Mouse (Mus musculus) cerebellum, adult 18-20 months (tissue): Measurements from ENCODE around the gene Ptch2.
A peak's percentile ranks its signal among the peaks of the same experiment; 100 is the strongest.

Experiments used
- DNase-seq, 2 experiments: peaks; one replicate each; pipeline ENCODE4 v3.0.0; 2021

Gene Ptch2

DNA sequence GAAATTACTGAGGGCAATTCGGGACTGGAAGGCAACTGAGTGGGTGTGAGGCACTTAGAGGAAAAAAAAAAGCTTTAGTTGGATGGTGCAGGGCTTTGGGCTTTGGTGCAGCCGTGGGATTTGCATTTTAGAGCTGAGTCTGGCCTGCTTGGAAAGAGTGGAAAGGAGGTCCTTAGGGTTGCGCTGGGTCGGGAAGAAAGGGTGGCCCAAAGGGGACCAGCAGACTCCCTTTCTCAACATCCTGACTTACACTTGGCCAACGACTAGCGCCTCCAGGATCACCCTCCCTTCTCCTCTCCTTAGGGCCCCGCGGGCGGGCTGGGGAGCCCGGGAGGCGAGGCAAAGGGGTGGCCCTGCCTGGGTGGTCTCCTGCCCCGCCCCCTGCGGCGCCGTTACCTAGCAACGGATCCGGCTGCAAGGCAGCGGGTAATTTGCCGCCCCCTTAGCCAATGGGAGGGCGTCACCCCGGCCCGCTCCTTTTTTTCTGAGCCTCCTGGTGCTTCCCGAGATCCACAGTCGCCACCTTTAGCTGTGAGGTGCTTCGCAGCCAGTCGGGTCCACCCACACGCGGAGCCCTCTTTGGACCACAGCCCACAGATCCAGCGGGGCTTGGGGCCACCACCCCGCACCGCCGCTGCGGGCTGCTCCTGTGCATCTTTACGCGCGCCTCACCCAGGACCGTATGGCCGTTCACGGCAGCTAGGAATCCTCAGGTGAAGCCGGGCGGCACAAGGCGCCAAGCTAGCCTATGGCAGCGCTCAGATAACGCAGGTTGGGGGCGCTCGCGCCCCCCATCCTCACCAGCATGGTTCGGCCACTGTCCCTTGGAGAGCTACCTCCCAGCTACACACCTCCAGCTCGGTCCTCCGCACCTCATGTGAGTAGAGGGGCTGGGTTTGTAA is at the start of gene Ptch2:
TSS of gene Ptch2 (plus strand) at position 525 of the 902 bp plus-strand sequence.
- peak; percentile 11 to 22 for DNase-seq

- DNase-seq, result no peak
Measured at GRCm38 (mm10) chr4:117048836-117049235, 47.0 kb upstream of the Ptch2 start.

GRCm38 (mm10) chr4:117049485-117049884 is 46.4 kb upstream of the Ptch2 start:
- no peak for DNase-seq

- DNase-seq, result no peak
Measured at GRCm38 (mm10) chr4:117052626-117053025, 43.2 kb upstream of the Ptch2 start.

GRCm38 (mm10) chr4:117053956-117054355 is 41.9 kb upstream of the Ptch2 start:
- DNase-seq, result no peak

- no peak for DNase-seq
Measured at GRCm38 (mm10) chr4:117056102-117056501, 39.8 kb upstream of the Ptch2 start.

- DNase-seq, result no peak
Measured at GRCm38 (mm10) chr4:117056514-117056913, 39.4 kb upstream of the Ptch2 start.

DNA sequence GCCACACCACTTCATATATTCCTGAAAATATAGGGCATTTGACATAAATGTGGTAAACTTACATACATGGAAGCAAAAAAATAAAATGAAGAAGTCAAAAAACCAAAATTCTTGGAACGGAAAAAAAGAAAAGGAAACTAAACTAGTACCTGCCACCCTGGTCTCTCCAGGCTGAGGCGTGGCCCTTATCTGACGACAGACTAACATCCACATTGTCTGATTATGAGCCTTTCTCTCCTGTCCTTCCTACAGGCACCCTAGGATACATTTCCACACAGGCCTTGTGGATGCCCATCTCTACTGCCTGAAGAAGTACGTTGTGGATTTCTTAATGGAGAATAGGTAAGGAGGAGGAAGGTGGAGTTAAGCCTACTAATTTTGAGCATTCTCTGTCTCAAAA is 37.4 kb upstream of the Ptch2 start:
- no peak for DNase-seq

DNA sequence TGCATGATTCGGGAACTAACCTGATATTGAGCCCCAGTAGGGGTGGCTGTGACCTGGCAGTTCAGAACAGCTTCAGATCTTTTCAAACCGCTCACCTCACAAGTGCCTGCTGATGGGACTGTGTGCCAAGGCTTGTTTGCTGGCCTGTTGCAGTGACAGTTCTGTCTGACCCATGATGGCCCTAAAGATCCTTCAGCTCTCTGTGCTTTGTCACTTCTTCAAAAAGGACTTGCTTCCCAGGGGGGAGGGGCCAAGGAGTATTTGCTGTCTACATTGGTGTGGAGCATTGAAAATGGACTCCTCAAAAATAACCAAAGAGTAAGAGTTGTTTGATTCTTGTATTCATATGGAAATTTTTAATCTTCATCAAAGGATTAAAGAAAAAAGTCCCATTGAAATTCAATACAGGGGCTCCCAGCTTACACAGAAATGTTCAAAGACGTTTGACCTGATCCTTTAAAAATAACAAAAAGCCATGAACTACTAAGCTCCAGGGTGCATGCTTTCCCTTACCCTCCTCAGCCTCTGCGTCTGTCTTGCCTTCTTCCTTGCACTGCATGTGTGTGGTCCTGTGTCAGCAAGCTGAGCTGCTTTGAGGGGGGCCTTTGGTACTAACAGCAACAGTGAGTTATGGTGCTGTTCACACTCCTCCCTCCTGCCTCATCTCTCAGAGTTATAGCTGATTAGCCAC is 33.0 kb upstream of the Ptch2 start:
- no peak for DNase-seq

DNA sequence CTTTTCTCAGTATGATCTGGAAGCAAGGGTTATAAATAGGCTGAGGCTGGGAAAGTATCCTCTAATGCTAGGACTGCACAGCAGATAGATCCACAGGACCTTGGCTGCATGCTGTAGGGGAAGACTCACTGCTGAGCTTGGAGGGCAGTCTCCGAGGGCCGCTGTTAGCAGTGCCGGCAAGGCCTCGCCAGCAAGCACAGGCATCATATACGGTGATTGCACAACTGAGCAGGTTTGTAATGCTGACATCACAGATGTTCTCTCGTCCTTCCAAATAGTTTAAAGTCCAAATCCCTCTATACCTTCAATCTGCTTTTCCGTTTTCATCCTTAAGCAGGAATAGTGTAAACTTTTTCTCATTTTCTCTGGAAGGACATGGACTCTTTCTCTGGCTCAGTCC is 27.8 kb upstream of the Ptch2 start:
- no peak for DNase-seq

DNA sequence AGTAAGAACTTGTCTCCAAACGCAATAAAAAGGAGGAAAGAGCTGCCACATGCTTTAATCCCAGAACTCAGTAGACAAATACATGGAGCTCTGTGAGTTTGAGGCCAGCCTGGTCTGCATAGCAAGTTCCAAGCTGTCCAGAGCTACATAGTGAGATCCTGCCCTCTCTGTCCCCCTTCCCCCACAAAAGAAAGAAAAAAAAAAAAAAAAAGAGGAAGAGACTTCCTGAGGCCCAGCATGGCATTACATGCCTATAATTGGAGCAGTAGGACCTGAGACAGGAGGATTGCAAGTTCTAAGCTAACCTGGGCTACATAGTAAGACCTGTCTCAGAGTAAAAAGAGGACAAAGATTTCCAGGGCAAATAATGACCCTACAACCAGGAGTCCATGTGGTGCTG is 26.2 kb upstream of the Ptch2 start:
- DNase-seq, result no peak

GRCm38 (mm10) chr4:117070624-117071023 is 25.3 kb upstream of the Ptch2 start:
- DNase-seq, result no peak

DNA sequence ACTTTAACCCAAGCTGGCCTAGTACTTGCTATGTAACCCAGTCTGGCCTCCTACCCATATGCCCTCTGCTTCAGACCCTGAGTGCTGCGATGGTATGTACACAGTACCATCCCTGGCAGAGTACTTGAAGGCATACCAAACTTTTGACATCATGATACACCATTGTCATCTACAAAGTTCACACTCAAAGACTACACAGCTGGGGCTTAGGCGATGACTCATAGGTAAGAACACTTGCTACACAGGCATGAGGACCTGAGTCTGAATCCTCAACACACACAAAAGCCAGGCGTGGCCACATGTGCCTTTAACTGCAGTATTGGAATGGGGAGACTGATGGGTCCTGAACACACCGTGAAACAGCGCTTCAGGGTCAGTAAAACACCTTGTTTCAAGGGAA is 24.7 kb upstream of the Ptch2 start:
- DNase-seq, result no peak

DNA sequence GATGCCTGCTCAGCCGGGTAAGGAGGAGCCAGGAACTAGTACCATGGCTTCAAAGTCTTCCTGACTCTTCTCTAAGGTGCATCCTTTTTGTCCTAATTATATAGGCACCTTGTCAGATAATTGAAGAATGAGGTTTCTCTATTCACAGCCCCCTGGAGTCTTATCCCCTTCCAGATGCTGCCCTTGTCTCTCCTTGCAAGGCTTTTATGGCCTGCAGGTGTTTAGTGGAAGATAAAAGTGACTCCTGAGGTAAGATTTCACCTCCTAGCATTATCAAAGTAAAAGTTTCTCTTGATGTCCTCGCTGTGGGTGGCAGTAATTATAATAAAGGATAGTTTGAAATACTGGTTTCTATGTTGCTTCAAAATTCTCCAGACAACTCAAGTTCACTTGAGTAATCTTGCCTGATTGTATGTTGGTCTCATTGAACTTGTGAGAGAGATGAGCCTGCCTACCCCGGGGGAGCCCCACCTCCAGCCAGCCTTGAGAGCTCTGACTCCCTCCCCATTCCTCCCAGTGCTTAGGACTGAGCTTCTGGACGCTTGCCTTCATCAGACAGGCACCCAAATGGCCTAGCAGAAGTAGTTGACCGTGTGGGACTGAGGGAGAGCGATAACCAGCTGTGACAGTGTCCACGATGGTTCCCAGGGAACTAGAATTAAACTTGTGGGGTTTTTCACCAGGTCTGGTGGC is 7.8 kb upstream of the Ptch2 start:
- DNase-seq, result no peak

DNA sequence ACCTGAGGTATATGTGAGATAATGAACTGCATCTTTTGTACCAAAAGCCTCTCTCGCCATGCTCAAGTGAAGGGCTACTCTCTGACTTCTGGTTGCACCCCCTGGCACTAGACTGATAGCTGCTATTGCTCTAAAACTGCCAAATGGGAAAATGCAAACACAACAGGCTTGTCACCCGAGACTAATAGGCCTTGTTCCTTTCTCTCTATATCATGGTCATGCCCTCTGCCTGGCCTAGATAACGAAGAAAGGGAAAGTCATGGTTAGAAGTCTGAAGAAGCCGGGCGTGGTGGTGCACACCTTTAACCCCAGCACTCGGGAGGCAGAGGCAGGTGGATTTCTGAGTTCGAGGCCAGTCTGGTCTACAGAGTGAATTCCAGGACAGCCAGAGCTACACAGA is 5.3 kb upstream of the Ptch2 start:
- no peak for DNase-seq

DNA sequence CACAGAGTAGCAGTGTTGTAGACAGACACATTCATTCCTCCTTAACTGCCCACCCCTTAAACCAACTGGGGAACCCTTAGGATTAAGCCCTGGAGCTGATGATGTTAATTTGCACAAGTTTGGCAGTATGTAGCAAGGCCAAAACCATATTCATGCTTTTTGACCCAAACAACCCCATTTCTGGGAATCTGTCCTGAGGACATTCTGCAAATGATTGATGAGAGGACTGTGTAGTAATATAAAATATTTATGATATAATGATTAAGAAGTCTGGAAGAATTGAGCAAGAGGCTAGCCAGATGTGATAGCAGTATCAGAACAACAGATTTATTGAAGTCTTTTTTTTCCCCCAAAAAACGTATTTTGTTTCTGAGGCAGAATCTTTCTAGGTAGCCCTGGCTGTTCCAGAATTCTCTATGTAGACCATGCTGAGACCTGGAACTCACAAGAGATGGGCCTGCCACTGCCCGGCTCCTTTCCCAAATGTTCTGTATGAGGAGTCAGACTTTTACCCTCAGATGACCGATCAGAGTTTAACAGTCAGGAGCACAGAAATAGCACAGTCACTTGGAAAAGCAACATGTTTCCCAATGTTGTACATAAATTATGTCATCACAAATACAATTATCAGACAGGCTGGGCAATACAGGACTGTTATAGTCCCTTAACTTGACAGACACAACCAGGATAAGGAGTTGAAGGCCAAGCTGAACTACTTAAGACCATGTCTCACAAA is 1.1 kb upstream of the Ptch2 start:
- DNase-seq, result no peak

DNA sequence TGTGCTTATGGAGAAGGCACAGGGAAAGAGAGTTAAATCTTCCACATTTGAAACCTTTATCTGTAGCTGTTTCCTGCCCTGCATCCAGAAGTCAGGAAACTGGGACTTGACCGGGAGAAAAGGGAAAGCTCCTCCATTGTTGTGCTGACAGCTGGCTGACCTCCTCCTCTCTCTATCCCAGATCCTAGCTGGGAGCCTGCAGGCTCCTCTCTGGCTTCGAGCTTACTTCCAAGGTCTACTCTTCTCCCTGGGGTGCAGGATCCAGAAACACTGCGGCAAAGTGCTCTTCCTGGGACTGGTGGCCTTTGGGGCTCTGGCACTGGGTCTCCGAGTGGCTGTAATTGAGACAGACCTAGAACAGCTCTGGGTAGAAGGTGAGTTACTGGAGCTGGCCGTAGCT is 791 bp downstream of the Ptch2 start:
- DNase-seq, result no peak

- DNase-seq, result no peak
Measured at GRCm38 (mm10) chr4:117097969-117098763, 2.3 kb downstream of the Ptch2 start.

- no peak for DNase-seq
Measured at GRCm38 (mm10) chr4:117098764-117099036, 2.8 kb downstream of the Ptch2 start.

DNA sequence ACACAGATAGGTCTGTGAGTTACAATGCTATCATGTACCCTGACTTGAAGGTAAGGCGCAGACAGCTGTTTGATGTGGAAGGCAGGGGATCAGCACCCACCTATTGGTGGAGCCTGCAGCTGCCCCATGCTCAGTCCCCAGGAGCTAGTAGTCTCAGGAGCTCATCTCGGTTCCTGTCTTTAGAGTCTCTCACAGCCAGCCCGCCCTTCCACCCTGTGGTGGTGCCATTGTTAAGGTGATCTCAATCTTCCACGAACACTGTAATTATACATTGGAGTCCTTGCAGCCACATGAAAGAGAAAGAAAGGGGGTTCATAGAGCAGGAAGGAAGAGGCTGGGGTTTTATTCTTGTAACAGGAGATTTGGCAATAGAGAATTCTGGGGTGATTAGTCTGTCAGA is 4.2 kb downstream of the Ptch2 start:
- no peak for DNase-seq

DNA sequence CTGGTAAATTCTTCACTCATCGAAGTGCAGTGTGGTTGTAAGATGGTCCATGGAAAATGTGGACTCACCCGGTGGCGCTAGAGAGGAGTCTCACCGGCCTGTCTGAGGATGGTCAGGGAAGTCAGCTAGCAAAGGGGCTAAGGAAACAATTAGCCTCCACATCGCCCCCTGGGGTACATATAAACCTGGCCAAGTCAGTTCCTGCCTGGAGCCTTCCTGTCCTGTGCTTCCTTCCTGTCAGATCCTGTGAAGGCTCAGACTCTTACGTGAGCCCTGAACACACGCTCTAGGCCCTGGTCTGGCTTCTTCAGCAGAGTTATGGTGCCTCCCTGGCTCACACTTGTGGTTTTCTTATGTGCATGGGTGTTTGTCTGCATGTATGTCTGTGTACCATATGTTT is 5.3 kb downstream of the Ptch2 start:
- no peak for DNase-seq

DNA sequence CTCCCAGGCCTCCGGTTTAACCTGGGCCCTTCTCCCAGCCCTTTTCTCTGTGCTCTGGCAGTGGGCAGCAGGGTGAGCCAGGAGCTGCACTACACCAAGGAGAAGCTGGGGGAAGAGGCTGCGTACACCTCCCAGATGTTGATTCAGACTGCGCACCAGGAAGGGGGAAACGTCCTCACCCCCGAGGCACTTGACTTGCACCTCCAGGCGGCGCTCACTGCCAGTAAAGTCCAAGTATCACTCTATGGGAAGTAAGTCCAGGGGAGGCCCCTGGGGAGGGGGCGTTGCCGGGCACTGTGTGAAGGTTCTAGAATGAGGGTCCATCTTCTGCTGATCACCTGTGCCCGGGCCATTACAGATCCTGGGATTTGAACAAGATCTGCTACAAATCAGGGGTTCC is 8.8 kb downstream of the Ptch2 start:
- no peak for DNase-seq
